Mouse (Mus musculus) neural tube, embryonic 15.5 days (tissue): ENCODE data around the gene 1700017N19Rik. TPM values are rescaled to one million over a fixed set of nuclear protein-coding genes. Genes with fewer than 3 reads are reported as not detected.

Source experiments
- polyA plus RNA-seq: library from polyadenylated mRNA; unstranded; fragments of >200 nt; fragmentation: Nextera tagmentation; extraction: Ambion mirVana; gene quantifications from 2 replicates; pipeline ENCODE4 v1.2.1, GENCODE M21; 2015

The 1700017N19Rik gene
- polyA plus RNA-seq, 1 experiment from 2014 or later = 0.68 TPM

Other genes with a start within 250 kb of the 1700017N19Rik start
- gene Gm4302, start 249.6 kb upstream of the 1700017N19Rik start, polyA plus RNA-seq = not detected in 2 replicates
- not detected in 2 replicates for gene Gm4303, start 244.5 kb upstream of the 1700017N19Rik start, polyA plus RNA-seq
- not detected in 2 replicates for gene Gm4305, start 239.4 kb upstream of the 1700017N19Rik start, polyA plus RNA-seq
- not detected in 2 replicates for gene Gm4307, start 229.1 kb upstream of the 1700017N19Rik start, polyA plus RNA-seq
- gene Gm4312, start 207.9 kb upstream of the 1700017N19Rik start, polyA plus RNA-seq = not detected in 2 replicates
- gene Tmtc3, start 103.1 kb upstream of the 1700017N19Rik start, polyA plus RNA-seq = 10.5 and 10.8 TPM in 2 replicates
- 5.7 and 5.9 TPM in 2 replicates for gene Cep290, start 102.9 kb upstream of the 1700017N19Rik start, polyA plus RNA-seq
- gene 4930430F08Rik, start 61 bp upstream of the 1700017N19Rik start, polyA plus RNA-seq = 16.1 and 16.9 TPM in 2 replicates